Mouse (Mus musculus) CD8-positive naive resting alpha-beta T cell, adult 2 months (primary cell): Measurements from ENCODE around the gene Fyn.

Source experiments
- DNase-seq, 2 experiments: peaks; one replicate each; pipeline ENCODE4 v3.0.0; 2022; ENCODE audit warnings: low read depth in 2 of 2, low spot score in 2 of 2

The Fyn gene

DNA sequence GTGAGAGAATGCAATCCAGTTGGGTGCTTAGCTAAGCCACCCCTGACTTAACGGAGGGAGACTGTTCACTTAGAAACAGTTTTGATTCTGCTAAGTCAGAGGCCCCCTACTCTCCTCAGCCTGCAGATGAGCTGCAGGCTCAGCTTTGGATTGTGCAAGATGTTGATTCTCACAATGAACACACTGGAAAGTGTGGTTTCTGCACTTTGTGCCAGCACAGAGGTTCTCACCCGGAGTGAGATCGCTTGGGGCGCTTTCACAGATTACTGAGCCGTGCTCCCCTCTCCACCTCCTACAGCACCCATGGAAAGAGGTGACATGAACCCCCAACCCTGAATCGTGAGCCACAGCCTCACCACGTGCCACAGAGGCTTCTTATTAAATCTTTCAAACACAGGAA, 100.7 kb downstream of the Fyn start:
- no peak for DNase-seq

DNA sequence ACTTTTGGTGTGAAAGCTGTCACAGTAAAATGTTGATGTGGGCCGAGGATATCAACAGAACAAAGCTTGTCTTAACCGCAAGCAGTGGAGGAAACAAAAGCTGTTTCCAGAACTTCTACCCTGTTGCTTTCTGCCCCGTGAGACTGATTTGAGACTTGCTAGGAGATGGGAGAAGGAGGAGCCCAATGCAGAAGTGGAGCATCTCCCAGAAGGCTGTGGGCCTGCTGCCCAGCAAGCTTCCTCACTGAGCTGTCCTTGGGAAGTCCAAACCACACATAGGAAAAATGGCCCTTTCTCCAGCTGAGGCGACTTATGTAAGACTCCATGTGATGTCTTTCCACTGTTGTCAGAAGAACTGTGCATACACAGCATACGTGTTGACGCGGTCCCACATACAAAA, 101.7 kb downstream of the Fyn start:
- DNase-seq, result no peak

DNA sequence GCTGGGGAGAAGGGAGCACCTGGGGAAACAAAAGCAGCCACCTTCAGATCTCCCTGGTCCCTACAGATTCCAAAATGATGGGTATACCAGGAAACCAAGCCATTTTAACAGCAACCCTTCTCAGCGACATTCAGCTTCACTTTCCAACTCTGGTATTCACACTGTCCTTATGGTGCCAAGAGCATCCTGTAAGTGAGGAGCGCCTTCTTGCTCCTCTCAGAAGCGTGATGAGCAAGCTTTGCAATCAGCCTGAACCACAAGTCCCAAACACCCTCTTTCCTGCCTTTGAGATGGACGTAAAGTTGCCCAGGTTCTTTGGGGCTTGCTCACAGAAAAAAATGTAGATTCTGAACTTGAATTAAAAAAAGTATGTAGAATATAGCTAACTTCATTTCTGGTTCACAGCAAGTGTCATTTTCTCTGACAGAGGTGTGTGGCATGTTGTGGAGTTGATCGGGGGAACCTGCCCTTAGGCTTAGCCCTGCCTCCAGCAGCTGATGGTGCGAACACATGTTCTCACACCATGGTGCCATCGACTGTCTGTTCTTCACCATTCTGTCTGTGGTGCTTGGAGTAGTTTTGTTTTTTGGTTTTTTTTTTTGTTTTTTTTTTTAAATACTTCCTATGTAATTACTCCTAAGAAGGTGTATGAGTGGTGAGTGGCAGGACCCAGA, 102.5 kb downstream of the Fyn start:
- no peak for DNase-seq

DNA sequence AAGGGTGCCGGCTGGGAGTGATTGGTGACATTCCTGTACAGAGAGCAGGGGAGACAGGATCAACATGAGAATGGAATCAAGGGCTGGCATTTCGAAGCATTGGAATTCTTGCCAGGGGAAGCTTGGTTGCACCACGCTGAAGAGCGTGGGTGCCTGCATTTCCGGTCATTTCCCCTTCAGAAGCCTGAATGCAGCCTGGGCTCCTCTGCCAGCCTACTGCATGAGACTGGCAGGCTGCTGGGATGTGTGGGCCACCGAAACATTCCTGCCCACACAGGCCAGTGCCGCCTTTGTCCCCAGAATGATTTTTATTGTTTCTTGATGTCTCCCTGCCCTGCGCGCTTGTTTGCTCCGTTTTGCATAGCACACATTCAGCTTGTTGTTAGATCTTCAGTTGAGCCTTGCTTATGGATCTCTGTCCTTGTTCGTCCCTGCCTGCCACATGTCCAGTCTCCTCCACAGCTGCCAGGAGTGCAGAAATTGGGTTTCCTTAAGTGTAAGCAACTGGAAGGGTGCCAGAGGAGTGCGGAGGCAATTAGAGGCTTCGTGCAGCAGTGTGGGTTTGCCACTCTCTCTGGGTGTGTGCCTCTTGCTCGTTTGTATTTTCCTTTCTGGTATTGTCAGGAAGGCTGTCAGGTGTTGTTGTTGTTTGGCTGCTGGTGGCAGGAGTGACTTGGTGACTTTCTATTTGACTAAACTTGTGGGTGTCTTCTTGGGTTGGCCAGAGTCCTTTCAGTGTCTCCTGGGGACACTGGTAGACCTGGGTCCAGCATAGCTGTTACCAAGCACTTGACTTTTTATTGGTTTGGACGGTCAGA, 103.3 kb downstream of the Fyn start:
- no peak for DNase-seq

DNA sequence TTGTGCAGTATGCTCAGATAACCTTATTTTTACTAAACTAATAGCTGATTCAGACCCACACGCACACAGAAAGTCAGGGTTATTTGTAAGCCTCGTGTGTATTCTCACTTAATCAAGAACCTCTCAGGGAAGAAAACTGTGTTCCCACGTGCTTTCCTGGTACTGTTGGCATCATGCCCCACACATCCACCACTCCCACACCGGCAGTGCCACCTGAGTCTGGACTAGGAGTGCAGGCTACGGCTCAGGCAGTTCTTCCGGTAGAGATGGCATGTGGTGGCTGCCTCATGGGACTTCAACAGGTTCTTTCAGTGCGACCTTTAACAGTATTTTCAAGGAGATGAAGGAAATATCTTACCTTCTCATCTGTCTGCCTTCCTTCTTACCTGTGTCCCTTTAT, 104.3 kb downstream of the Fyn start:
- no peak for DNase-seq

DNA sequence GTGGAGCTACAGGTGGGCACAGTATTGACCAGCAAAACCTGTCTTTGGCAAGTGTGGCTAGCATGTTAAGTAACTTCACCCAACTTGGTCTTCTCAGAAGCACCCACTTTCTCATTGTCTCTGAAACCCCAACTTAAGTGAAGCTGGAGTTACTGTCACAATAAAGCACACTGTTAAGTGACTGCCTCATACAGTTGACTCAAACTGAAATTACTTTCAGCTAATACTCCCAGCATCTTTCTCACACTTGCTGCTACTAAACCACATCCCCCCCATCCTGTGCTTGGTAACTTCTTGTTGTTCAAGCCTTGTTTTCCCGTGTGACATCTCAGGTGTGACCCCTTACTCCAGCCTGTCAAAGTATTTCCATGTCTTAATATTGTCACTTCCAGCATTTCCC, 110.7 kb downstream of the Fyn start:
- DNase-seq, result no peak

DNA sequence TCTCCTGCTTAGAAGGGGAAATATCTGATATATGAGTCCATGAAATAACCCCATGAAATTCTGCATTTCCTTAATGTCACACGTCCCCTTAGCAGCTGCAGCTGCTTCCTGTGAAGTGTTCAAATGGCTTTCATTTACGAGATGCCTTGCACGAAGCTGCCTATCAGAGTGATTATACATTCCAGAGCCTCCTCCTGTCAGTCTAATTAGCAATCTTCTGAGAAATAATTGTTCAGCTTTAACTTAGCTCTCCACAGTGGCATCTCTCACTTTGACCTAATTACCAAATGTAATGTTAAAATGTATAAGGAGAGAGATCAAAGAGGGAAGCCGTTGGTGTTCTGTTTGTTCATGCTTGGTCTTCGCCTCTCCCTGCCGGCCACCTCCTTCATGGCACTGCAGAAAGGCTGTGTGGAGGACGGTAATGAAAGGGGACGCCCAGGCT, 115.7 kb downstream of the Fyn start:
- no peak for DNase-seq

DNA sequence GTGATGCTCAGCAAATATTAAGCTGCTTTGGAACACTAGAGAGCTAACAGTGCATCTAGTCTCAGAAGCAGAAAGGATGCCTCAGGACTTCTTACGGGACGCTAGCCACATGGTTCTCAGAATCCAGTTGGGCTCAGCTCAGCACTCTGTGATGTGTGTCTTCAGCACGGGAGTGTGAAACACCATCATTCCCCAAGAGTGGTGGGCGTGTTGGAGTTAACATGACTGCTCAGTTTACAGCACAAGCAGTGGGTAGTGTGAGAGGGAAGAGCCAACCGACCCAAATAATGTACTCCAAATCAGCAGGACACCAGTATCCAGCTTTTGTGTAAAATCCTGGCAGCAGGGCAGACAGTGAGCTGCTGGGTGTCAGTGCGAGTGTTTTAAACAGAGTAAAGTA, 116.2 kb downstream of the Fyn start:
- no peak for DNase-seq

DNA sequence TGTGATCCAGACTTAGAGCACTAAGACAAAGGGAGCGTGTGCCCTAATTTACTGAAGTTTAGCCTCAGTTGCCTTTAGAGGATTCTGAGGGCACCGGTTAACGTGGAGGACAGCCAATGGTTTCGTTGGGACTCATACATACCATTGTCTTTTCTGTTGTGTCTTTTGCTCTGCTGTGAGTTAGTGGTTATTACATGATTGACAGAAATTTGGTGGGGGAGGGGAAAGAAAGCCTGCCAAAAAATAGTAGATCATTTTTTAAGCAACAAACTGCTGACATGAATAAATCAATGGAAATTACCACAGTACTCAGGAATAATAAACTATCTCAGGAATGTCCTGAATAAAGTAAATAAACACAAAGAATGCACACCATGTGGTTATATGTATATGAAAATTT, 117.3 kb downstream of the Fyn start:
- DNase-seq, result no peak

DNA sequence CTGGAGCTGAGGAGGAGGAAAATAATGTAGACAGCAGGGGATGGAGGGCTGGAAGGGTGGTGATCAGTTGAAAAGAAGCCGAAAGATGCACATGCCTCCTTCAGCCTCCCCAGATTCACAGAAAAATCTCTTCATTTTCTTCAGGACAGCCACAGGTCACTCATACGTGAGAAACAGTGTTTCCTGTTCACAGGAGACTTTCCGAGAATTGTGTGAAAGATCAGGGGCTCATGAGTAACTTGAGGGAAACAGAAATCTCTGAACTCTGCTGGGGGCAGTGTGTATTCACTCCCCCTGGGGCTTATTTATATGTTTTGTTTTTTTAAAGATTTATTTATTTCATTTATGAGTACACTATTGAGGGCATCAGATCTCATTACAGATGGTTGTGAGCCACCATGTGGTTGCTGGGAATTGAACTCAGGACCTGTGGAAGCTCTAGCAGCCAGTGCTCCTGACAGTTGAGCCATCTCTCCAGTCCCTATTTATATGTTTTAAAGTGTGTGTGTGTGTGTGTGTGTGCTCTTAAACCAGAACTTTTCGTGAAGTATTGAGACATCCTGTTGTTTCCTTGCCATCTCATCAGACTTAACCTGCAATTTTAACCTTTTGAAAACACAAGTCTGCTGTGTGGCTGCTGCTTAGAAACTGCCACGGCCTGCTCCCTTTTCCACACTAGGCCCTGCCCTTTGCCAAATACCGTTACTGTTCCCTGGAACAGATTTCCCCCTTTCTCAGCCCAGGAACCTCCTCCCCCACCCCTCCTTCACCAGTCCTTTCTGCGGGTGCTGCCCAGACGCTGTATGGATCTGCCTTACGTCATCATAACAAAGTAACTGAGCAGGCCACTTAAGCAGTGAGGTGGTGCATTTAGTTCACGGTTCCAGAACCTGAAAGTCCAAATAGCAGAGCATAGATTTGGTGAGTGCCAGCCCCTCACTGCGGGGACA, 118.1 kb downstream of the Fyn start:
- no peak for DNase-seq

DNA sequence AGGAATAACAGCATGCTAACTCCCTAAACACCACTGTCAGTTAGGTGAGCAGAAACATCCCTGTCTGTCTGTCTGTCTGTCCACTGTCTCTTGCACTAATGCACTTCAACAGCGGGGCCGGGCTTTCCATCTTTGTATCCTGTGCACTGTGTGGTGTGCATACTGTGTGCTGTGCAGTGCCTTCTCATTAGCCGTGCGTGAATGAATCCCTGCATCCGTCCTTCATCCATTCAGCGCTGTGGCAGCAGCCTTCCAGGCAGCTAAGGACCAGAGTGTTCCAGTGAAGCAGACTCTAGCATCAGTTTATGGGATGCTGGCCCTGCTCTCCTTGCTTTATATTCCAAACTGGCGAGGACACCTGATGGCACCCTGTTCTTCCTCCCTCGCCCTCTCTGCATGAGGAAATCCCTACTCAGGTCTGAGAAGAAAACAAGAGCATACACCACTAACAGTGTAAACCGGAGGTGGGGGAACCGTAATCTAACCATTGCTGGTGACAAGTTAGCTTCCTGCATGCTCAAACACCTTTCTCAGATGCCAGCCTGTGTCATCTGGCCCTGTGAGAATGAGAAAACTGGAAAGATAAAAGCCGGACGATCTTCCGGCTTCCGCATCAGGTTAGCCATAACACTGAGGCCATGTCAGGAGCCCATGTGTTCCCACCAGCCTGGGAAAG, 119.2 kb downstream of the Fyn start:
- DNase-seq, result peak in 1 of 2 experiments; percentile 23

DNA sequence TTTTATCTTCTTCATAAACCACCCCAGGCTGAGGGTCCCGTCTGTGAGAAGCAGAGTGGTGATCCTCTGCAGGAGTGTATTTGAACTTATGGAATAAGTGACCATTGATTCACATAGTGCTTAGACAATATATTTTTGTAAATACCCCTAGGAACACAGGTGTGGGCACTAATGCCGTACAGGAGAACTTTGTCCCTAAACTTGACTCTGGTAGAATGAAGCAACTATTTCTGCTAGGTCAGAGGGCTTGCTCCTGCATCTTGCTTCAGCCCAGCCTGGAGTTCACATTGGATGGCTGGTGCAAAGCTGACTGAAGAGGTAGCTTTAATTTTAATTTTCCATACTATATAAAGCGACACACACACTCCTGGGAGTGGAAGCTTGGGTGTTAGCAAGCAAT, 119.9 kb downstream of the Fyn start:
- DNase-seq, result no peak

DNA sequence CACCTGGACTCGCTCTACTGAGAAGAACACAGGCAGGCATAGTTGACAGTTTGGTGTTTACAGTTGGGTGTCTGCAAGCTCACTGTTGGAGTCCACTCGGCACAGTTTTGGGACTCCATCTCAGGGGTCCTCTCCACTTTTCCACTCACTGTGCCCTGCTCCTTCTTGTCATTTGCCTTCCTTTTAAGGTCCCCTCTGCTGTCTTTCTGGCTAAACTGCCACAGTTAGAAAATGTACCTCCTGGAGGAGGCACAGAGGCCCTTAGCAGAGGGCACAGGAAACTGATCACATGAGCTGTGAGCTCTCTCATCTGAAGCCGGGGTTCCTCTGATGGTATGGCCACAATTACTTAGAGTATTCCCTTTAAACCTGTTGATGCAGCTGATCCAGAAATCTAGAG, 120.3 kb downstream of the Fyn start:
- DNase-seq, result peak in 1 of 2 experiments; percentile 21

DNA sequence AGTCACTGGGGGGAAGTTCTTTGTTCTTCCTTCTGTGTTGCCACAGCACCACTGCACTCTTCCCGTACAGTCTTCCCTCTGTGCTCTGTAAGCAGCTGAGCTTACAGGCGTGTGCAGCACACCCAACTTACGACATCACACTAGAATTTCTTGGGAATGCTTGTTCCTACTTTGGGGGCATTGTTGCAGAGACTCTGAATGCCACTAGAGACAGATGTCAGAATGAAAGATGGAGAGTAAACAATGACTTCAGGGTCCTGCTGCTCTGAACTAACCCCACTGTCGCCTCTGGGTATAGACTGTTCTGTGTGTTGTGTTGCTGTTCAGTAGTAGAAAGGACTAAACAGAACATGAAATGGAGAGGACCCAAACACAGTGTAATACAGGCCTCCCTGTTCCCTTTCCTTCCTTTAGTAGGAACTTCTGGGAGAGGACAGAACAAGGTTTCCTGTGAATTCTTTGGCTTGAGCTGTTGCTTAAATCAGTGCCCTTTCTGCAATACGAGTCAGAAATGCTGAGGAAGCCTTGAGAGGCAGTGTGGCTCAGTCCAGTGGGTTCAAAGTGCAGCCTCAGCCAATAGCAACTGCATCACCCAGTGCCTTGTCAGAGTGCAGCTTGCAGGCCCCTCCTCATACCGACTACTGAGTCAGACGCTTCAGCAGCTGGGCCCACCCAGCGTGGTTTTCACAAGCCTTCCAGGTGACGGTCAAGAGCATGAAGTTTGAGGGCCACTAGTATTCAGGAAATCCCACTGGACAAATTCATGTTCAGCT, 121.9 kb downstream of the Fyn start:
- DNase-seq, result no peak

DNA sequence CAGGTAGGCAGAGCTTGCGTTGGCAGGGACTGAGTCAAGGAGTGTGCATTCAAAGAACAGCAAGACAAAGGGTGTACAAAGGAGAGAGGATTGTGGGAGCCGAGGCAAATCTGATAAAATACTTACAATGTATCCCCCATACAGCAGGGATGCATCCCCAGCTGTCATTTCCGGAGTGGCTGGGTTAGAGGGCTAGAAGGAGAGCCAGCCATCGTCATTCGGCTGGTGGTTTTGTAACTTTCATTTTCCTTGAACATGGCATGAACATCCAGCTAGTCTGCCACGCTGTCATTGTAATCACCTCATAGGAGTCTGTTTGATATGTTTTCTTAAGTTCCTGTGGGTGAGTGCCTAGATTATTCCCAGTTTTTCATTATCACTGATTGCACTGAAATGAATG, 123.5 kb downstream of the Fyn start:
- DNase-seq, result no peak

DNA sequence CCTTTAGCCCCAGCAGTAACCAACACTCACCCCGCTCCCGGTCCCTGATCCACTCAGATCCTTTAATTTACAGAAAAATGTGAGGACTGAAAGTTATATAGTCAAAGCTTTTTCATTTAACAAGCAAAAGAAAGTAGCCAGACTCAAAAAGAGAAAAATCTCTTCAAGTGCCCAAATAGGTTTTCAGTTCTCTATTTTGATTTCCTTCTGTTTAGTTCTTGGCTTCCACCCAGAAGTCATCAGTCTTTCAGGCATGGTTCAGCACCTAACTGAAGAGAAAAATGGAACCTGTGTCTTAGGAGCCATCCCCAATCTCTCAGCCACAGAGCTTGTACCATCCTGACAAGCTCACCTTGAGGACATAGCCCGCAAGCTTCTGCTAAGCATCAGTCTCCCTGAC, 124.4 kb downstream of the Fyn start:
- no peak for DNase-seq

DNA sequence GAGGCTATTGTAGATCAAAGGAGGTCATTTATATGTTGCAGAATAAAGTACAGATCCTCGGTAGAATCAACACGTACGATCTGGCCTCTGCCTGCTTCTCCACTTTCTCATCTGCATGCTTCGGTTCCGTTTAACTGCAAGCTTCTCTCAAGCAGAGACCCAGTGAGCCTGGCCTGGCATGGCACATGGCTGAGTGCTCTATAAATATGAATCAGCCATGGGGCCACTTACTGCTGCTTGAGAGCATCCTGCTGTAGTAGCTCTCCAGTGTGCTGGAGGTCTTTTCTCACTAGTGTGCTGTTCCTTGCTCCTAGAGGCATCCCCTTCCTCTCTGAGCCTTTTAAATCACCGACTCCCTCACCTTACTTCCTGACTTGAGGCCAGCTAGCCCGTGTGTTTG, 130.0 kb downstream of the Fyn start:
- no peak for DNase-seq

DNA sequence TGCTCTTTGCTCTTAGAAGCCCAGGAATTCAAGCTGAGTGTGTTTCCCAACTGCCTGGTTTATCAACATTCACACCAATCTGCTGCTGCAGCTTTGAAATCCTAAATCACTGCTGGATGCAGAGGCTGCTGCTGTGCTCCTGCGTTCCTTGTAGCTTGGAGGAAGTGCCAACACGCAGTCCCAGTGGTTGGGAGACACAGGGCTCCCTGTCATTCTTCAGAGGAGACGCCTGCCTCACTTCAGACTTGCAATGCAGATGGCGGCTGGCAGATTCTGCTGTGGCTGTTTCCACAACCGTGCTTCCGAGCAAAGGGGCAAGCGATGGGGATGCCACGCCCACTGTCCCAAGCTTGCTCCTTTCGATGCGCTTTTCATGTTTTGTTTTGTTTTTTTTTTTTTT, 132.9 kb downstream of the Fyn start:
- no peak for DNase-seq

DNA sequence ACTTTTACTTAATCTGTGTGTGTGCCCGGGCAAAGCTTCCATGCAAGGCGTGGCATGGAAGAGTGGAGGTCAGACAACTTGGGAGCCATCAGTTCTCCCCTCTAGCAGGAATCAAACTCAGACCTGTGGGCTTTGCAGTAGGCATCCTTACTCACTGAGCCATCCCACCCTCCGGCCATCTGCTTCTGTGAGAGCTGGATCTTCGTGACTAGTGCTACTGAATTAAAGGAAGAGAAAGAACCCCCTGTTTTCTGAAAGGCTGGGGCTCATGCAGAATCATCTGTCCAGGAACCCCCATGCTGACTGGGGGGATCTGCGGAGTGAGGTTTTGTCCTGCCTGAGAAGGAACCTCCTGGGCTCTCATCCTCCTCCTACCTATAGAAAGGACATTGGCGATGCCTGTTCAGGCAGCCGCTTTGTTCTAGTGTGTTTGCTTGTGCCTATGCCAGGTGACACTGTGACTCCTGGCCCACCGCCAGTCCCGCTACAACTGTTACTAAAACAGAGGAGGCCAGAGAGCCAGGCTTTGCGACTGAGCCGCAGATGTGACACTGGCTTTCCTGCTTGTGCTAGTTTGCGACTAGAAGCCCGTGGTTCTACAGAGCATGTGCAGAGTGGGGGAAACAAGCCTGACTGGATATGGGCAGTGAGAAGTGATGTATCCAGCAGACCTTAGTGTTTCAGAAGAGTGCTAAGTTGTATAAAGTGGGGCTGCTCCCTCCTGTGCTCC, 133.5 kb downstream of the Fyn start:
- DNase-seq, result no peak

DNA sequence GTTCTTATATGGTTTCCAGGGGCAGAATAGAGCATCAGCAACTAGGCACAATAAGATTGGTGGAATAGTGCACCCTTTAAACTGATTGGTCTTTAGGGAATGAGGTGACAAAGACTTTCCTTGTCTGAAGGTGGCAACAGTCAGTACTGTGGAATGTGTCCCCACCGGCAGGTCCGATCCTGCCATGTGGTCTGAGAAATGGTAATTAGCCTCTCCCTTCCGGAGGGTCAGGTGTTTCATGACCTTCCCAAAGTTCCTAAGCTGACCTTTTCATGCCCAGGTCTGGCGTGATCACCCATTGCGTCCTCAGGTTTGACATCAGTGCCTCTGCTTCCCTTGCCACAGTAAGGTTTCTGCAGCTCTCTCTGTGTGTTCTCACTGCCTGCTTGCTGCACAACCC, 134.7 kb downstream of the Fyn start:
- DNase-seq, result no peak
